Mouse (Mus musculus): ENCODE data around the gene Ccdc74a. TPM values are rescaled to one million over a fixed set of nuclear protein-coding genes. Genes with fewer than 3 reads are reported as not detected.
A peak's percentile ranks its signal among the peaks of the same experiment; 100 is the strongest.
"Not testable (repeated sequence)": the region's sequence is repeated elsewhere in the genome, so short reads cannot be mapped to it uniquely, and the experiment has no call there.

The Ccdc74a gene
- total and polyA plus RNA-seq, 3 experiments: 1.9 to 4.6 TPM; not detected in 1

DNA sequence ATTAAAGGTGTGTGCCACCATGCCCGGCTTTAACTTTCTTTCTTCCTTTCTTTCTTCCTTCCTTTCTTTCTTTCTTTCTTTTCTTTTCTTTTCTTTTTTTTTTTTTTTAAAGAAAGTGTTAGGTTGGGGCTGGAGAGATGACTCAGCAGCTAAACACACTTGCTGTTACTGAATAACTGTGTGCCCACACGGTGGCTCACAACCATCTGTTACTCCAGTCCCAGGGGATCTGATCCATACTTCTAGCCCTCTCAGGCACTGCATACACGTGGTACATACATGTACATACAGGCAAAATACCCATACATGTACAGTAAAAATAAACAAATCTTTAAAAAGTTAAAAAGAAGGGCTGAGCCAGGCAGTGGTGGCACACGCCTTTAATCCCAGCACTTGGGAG is 34.9 kb upstream of the Ccdc74a start:
- DNase-seq (ENCODE audit: low read depth, low spot score): no peak
- no peaks in the 10 kb centered on the region for H3K36me3 ChIP-seq (ENCODE audit: control insufficient read depth in 1 of 2, insufficient read depth in 2 of 2, low read length in 2 of 2)
- TF ChIP-seq NRF1 (IDR thresholded peaks at IDR 0.05; ENCODE audit: insufficient read depth, low read depth, low read length, poor library complexity, severe bottlenecking) (no peak), MYC (IDR thresholded peaks at IDR 0.05; ENCODE audit: low read depth, low read length) (no peak), E2F4 (IDR thresholded peaks at IDR 0.05; ENCODE audit: borderline replicate concordance, low read depth, low read length) (no peak), JUND (IDR thresholded peaks at IDR 0.05; ENCODE audit: low read depth, low read length) (no peak), GATA1 (IDR thresholded peaks at IDR 0.05; ENCODE audit: low read depth, low read length) (no peak), MXI1 (IDR thresholded peaks at IDR 0.05; ENCODE audit: low read depth, low read length) (no peak)
- no peak overlapping the region for H3K9ac ChIP-seq (ENCODE audit: control insufficient read depth, low read depth, low read length, poor library complexity, severe bottlenecking)
- no peaks in the 10 kb centered on the region for H3K79me2 ChIP-seq (ENCODE audit: control insufficient read depth, insufficient read depth, low read length, poor library complexity)
- no peak overlapping the region for H3K4me3 ChIP-seq (ENCODE audit: control insufficient read depth in 1 of 2, insufficient read depth in 1 of 2, low read depth in 2 of 2, low read length in 2 of 2)
- peaks cover 0 to 1% of the 10 kb centered on the region in 2 experiments; a peak in 2 of 4 replicates for H3K27me3 ChIP-seq (ENCODE audit: control insufficient read depth in 1 of 2, insufficient read depth in 2 of 2, low read length in 2 of 2)
- H3K9me3 ChIP-seq (replicated peaks; ENCODE audit: insufficient read depth, low read length): no peaks in the 10 kb centered on the region
- H3K27ac ChIP-seq (ENCODE audit: control insufficient read depth, low read depth, low read length): no peak overlapping the region
- H3K4me1 ChIP-seq (ENCODE audit: control insufficient read depth in 1 of 2, insufficient read depth in 2 of 2, low read length in 2 of 2): no peaks in the 10 kb centered on the region

DNA sequence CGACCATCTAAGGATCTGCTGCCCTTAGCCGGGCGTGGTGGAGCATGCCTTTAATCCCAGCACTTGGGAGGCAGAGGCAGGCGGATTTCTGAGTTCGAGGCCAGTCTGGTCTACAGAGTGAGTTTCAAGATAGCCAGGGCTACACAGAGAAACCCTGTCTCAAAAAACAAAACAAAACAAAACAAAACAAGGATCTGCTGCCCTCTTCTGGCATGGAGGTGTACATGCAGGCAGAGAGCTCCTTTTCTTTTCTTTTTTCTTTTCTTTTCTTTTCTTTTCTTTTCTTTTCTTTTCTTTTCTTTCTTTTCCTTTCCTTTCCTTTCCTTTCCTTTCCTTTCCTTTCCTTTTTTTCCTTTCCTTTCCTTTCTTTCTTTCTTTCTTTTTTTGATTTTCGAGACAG is 31.5 kb upstream of the Ccdc74a start:
- not testable (repeated sequence) for H3K4me1 ChIP-seq (ENCODE audit: control insufficient read depth in 1 of 2, insufficient read depth in 2 of 2, low read length in 2 of 2); H3K36me3 ChIP-seq (ENCODE audit: control insufficient read depth in 1 of 2, insufficient read depth in 2 of 2, low read length in 2 of 2); H3K4me3 ChIP-seq (ENCODE audit: control insufficient read depth in 1 of 2, insufficient read depth in 1 of 2, low read depth in 2 of 2, low read length in 2 of 2); H3K27ac ChIP-seq (ENCODE audit: control insufficient read depth, low read depth, low read length); H3K79me2 ChIP-seq (ENCODE audit: control insufficient read depth, insufficient read depth, low read length, poor library complexity); H3K27me3 ChIP-seq (ENCODE audit: control insufficient read depth in 1 of 2, insufficient read depth in 2 of 2, low read length in 2 of 2); H3K9me3 ChIP-seq (replicated peaks; ENCODE audit: insufficient read depth, low read length); H3K9ac ChIP-seq (ENCODE audit: control insufficient read depth, low read depth, low read length, poor library complexity, severe bottlenecking)
- TF ChIP-seq RAD21 (IDR thresholded peaks at IDR 0.05; ENCODE audit: low read depth, low read length): peak; percentile 40
- peak; percentile 35 to 45 (median 43) for TF ChIP-seq CTCF (IDR thresholded peaks at IDR 0.05 in 2 of 3, conservative IDR thresholded peaks at IDR 0.05 in 1 of 3; ENCODE audit: control insufficient read depth in 1 of 3, insufficient read depth in 1 of 3, low read depth in 2 of 3, low read length in 3 of 3, poor library complexity in 1 of 3, severe bottlenecking in 1 of 3)
- TF ChIP-seq SMC3 (IDR thresholded peaks at IDR 0.05; ENCODE audit: low read depth, low read length): peak; percentile 35
- DNase-seq (ENCODE audit: low read depth, low spot score): peak; percentile 35

DNA sequence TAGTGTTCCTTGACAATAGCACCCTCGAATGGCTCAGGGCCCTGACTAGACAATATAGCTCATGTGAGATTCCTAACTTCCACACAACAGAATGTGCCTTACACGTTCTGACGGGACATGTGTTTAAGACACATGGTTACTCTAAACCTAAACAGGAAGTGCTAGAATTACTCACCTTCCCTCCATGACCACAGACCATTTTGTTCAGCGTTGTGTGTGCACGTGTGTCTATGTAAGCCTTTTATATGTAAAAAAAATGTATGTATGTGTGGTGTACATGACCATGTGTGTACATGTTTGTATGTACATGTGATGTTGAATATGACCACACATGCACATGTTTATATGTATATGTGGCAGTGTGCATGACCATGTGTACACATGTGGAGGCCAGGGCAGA is 30.1 kb upstream of the Ccdc74a start:
- TF ChIP-seq TCF12 (IDR thresholded peaks at IDR 0.05; ENCODE audit: low read depth, low read length) (no peak), NELFE (IDR thresholded peaks at IDR 0.05; ENCODE audit: low read depth, low read length) (no peak), ELF1 (IDR thresholded peaks at IDR 0.05; ENCODE audit: low read depth, low read length) (no peak), POLR2A (IDR thresholded peaks at IDR 0.05; ENCODE audit: control insufficient read depth in 1 of 2, insufficient read depth in 1 of 2, low read depth in 1 of 2, low read length in 2 of 2, poor library complexity in 1 of 2) (no peak), TBP (IDR thresholded peaks at IDR 0.05; ENCODE audit: low read depth, low read length) (no peak), CHD1 (IDR thresholded peaks at IDR 0.05; ENCODE audit: low read depth, low read length) (no peak), RAD21 (IDR thresholded peaks at IDR 0.05; ENCODE audit: low read depth, low read length) (no peak), POLR2AphosphoS2 (IDR thresholded peaks at IDR 0.05; ENCODE audit: low read length) (no peak), TAL1 (IDR thresholded peaks at IDR 0.05; ENCODE audit: low read length) (no peak), BHLHE40 (IDR thresholded peaks at IDR 0.05; ENCODE audit: borderline replicate concordance, low read depth, low read length) (no peak), RCOR1 (IDR thresholded peaks at IDR 0.05; ENCODE audit: low read depth, low read length) (no peak), CTCF (IDR thresholded peaks at IDR 0.05 in 2 of 3, conservative IDR thresholded peaks at IDR 0.05 in 1 of 3; ENCODE audit: control insufficient read depth in 1 of 3, insufficient read depth in 1 of 3, low read depth in 2 of 3, low read length in 3 of 3, poor library complexity in 1 of 3, severe bottlenecking in 1 of 3) (no peak), MYC (IDR thresholded peaks at IDR 0.05; ENCODE audit: low read depth, low read length) (no peak), MYB (IDR thresholded peaks at IDR 0.05; ENCODE audit: low read depth, low read length) (no peak), POLR2AphosphoS5 (IDR thresholded peaks at IDR 0.05; ENCODE audit: borderline replicate concordance, low read depth, low read length) (no peak), JUND (IDR thresholded peaks at IDR 0.05; ENCODE audit: low read depth, low read length) (no peak)
- Histone ChIP-seq H3K9me3 (replicated peaks; ENCODE audit: insufficient read depth, low read length) (no peaks in the 10 kb centered on the region), H3K27ac (ENCODE audit: control insufficient read depth, low read depth, low read length) (no peak overlapping the region)

More for the DNA sequence above, 30.1 kb upstream of the Ccdc74a start:
- peaks cover 2 to 10% of the 10 kb centered on the region in 2 experiments; a peak in 2 of 4 replicates for H3K36me3 ChIP-seq (ENCODE audit: control insufficient read depth in 1 of 2, insufficient read depth in 2 of 2, low read length in 2 of 2)
- no peak overlapping the region for H3K9ac ChIP-seq (ENCODE audit: control insufficient read depth, low read depth, low read length, poor library complexity, severe bottlenecking)
- no peak overlapping the region for H3K4me3 ChIP-seq (ENCODE audit: control insufficient read depth in 1 of 2, insufficient read depth in 1 of 2, low read depth in 2 of 2, low read length in 2 of 2)
- H3K4me1 ChIP-seq (ENCODE audit: control insufficient read depth in 1 of 2, insufficient read depth in 2 of 2, low read length in 2 of 2): peaks cover 3 to 10% of the 10 kb centered on the region in 2 experiments; a peak in 3 of 4 replicates
- H3K79me2 ChIP-seq (ENCODE audit: control insufficient read depth, insufficient read depth, low read length, poor library complexity): peaks cover 13% of the 10 kb centered on the region
- no peaks in the 10 kb centered on the region for H3K27me3 ChIP-seq (ENCODE audit: control insufficient read depth in 1 of 2, insufficient read depth in 2 of 2, low read length in 2 of 2)
- no peak for DNase-seq (ENCODE audit: low read depth, low spot score)
